Mouse (Mus musculus): Measurements from ENCODE around the gene Spem2. TPM values are rescaled to one million over a fixed set of nuclear protein-coding genes. Genes with fewer than 3 reads are reported as not detected.

Spem2 gene
- polyA plus RNA-seq, 1 experiment from 2014 or later: not detected

GRCm38 (mm10) chr11:69803786-69804651 is 14.2 kb downstream of the Spem2 start:
- ATAC-seq (replicated peaks): peak; percentile 27; the same call in 1 of the 2 replicates
- Histone ChIP-seq H3K27me3 (peaks cover 19% of the 10 kb centered on the region), H3K9ac (replicated peaks) (peak overlapping the region; percentile 76), H3K4me1 (peaks cover 59% of the 10 kb centered on the region), H3K36me3 (no peaks in the 10 kb centered on the region), H3K4me2 (replicated peaks) (peak overlapping the region; percentile 98), H3K9me3 (no peaks in the 10 kb centered on the region), H3K27ac (replicated peaks) (peak overlapping the region; percentile 98; the same call in 1 of the 2 replicates), H3K4me3 (peak overlapping the region; percentile 68)
- 1% methylated on average over 60 of the region's 60 CpGs for WGBS

DNA sequence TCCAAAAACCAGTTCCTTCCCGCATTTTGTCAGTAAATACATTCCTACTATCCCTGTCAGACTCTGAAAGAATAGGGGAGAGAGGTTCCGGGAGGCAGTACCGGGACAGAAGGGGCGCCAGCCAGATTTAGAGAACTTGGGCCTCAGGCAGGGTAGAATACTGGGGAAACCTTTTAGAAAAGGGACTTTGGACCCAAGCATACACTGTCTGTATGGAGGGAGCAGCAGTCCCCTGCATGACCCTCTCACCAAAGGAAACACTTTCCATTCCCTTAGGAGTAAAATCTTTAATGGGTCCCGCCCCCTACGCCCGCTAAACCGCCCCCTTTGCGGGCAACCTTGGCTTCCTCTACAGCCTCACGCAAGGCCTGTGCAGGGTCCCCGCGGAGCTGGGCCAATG is 14.9 kb downstream of the Spem2 start:
- Histone ChIP-seq H3K27ac (replicated peaks) (peak overlapping the region; percentile 98), H3K27me3 (peaks cover 19% of the 10 kb centered on the region), H3K4me2 (replicated peaks) (peak overlapping the region; percentile 98), H3K4me3 (peak overlapping the region; percentile 68), H3K4me1 (peaks cover 62% of the 10 kb centered on the region), H3K36me3 (no peaks in the 10 kb centered on the region), H3K9ac (replicated peaks) (peak overlapping the region; percentile 76), H3K9me3 (no peaks in the 10 kb centered on the region)
- peak; percentile 1; the same call in 1 of the 2 replicates for ATAC-seq (replicated peaks)
- under 1% methylated on average over 12 of the region's 12 CpGs for WGBS

- peak overlapping the region; percentile 76 for H3K9ac ChIP-seq (replicated peaks)
- ATAC-seq (replicated peaks): peak; percentile 18; the same call in 1 of the 2 replicates
- H3K9me3 ChIP-seq: no peaks in the 10 kb centered on the region
- peak overlapping the region; percentile 98 for H3K4me2 ChIP-seq (replicated peaks)
- peaks cover 62% of the 10 kb centered on the region for H3K4me1 ChIP-seq
- H3K4me3 ChIP-seq: peak overlapping the region; percentile 68
- H3K27ac ChIP-seq (replicated peaks): peak overlapping the region; percentile 98
- WGBS: under 1% methylated on average over 33 of the region's 33 CpGs
- H3K27me3 ChIP-seq: peaks cover 19% of the 10 kb centered on the region
- H3K36me3 ChIP-seq: no peaks in the 10 kb centered on the region
Observed at GRCm38 (mm10) chr11:69802648-69803105, 15.6 kb downstream of the Spem2 start.

DNA sequence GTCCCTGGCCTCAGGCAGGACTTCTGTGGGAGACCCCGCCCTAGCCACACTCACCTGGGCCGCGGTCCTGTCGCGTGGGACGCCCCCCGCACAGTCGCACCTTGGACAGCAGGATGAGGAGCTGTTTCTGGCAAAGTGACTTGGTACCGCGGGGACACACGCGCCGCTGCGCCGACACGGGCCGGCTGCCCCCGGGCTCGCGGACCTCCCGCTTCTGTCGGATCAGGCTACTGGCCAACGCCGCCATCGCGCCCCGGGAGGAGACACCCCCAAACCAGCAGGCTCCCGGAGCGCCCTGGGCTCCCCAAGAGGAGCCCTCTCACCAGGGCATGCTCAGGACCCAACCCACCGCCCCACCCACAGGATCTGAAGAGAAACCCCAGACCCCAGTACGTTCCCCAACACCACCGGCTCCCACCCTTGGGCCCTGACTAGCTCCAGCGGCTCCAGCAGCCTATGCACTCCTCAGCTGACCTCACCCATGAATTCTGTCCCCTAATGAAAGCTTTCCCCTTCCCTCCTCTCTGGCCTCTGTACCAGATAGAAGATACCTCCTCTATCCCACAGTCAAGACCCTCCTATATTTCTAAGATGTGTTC is 16.8 kb downstream of the Spem2 start, which contains the start of gene Fgf11:
TSS of gene Fgf11 (minus strand) at position 479 of the 599 bp plus-strand sequence.
- no peaks in the 10 kb centered on the region for H3K36me3 ChIP-seq
- peak within 1 kb of the TSS; percentile 98 for H3K27ac ChIP-seq (replicated peaks)
- H3K9me3 ChIP-seq: no peaks in the 10 kb centered on the region
- ATAC-seq (replicated peaks): no peak
- WGBS: under 1% methylated on average over 33 of the region's 33 CpGs
- H3K27me3 ChIP-seq: peaks cover 19% of the 10 kb centered on the region
- peak within 1 kb of the TSS; percentile 98 for H3K4me2 ChIP-seq (replicated peaks)
- peak within 1 kb of the TSS; percentile 76 for H3K9ac ChIP-seq (replicated peaks)
- peak within 1 kb of the TSS; percentile 68 for H3K4me3 ChIP-seq
- H3K4me1 ChIP-seq: peaks cover 62% of the 10 kb centered on the region

DNA sequence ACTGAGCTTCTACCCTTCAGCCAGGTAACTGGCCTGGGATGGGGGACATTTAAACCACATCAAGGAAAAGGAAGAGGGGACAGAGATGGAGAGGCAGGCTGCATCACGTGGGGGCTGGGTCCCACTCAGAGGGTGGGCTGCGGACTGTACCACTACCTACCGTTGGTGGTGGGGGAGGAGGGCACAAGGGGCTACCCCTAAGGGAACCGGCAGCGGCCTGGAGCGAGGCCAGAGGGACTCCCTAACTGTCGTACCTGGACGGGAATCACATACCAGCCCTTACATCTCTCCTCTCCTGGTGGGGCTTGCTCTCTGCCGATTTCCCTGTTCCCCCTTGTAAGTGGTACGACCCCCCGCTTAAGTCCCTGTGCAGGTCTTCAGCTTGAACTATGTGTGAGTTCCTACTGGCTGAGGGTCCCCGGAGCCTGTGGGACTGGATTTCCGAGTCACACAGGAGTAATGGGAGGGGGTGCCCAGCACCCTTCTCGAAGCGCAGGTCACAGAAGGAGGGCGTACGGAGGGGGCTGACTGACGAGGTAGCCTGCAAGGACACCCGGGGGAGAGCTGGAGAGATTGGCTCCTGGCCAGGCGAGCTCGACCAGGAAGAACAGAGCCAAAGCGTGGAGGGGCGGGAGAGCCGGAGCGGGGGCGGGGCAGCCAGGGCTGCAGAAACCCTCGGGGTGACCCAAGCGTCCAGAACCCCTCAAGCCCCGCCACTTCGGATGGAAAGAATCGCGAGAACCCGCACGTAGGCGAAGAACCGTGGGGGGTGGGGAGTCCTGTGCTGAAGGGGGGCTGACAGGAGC is 17.7 kb downstream of the Spem2 start:
- Histone ChIP-seq H3K4me3 (peak overlapping the region; percentile 68), H3K27ac (replicated peaks) (peak overlapping the region; percentile 98), H3K9me3 (no peaks in the 10 kb centered on the region), H3K9ac (replicated peaks) (peak overlapping the region; percentile 76), H3K27me3 (peaks cover 14% of the 10 kb centered on the region), H3K4me1 (peaks cover 68% of the 10 kb centered on the region), H3K4me2 (replicated peaks) (peak overlapping the region; percentile 98), H3K36me3 (no peaks in the 10 kb centered on the region)
- ATAC-seq (replicated peaks): peak; percentile 80
- under 1% methylated on average over 36 of the region's 36 CpGs for WGBS

DNA sequence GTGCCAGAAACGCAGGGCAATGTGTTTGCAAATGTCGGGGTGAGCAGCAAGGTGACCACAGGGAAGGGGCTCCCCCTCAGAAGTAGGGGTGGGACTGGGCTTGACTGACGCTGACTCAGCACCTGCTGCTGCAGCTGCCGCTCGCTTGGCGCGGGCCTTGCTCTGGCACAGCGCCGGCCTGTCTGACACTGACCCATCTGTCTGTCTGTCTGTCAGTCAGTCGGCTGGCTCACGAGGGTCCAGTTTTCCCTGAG is 18.2 kb downstream of the Spem2 start:
- 1% methylated on average over 11 of the region's 11 CpGs for WGBS
- Histone ChIP-seq H3K36me3 (no peaks in the 10 kb centered on the region), H3K4me1 (peaks cover 67% of the 10 kb centered on the region), H3K9ac (replicated peaks) (peak overlapping the region; percentile 76), H3K9me3 (no peaks in the 10 kb centered on the region), H3K27me3 (peaks cover 8% of the 10 kb centered on the region), H3K27ac (replicated peaks) (peak overlapping the region; percentile 98), H3K4me3 (peak overlapping the region; percentile 68), H3K4me2 (replicated peaks) (peak overlapping the region; percentile 98)
- ATAC-seq (replicated peaks): peak; percentile 39

DNA sequence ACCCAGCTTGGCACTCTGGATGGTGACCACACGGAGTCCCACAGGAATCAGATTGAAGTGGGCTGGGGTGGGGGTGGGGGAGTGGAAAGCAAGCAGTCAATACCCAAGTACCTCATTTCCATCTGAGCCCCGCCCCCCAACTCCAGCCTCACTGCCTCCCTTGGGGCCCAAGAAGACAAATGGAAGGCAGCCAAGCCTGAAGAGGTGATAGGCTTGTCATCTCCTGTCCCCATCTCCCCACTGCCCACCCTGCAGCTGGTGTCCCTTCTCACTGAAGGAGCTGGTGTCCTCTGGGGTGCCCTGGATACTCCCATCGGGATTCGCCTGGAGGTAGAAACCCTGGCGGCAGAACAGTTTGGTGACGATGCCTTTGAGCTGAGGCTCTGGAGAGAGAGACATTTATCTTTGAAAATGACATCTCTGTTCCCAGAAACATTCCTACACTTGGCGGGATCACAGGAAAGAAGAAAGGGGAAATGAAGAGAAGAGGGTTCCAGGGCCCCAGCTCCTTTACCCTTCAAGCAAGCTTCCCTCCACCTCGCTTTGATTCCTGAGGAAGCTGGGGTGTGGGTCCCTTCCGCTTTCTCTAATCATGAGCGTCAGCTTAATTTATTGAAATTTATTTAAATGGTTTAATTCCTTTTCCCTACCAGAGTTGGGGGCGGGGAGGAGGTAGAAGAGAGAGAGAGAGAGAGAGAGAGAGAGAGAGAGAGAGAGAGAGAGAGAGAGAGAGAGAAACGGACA is 18.7 kb downstream of the Spem2 start:
- peak overlapping the region; percentile 98 for H3K4me2 ChIP-seq (replicated peaks)
- 13% methylated on average over 12 of the region's 12 CpGs for WGBS
- ATAC-seq (replicated peaks): no peak

DNA sequence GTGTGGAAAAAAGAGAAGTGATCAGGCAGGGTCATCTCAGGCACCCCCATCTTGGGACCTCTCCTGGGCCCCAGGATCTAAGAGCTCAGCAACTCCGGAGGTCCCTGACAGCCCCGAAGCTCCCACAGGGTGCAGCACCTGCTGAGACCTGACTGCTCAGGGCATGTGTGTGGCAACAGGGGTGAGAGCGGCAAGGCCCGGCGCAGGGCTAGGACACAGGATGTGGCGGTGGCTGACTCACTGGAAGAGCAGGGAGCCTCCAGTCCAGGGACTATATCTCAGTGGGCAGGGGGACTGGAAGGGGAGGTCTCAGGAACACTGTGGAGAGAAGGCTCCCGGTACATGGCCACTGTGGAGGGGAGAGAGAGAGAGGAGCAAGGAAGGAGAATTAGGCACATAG is 20.3 kb downstream of the Spem2 start:
- Histone ChIP-seq H3K9ac (replicated peaks) (no peak overlapping the region), H3K4me1 (peaks cover 49% of the 10 kb centered on the region)
- 80% methylated on average over 7 of the region's 7 CpGs for WGBS

More for the DNA sequence above, 18.7 kb downstream of the Spem2 start:
- H3K27ac ChIP-seq (replicated peaks): peak overlapping the region; percentile 98
- H3K9ac ChIP-seq (replicated peaks): peak overlapping the region; percentile 76
- H3K36me3 ChIP-seq: no peaks in the 10 kb centered on the region
- H3K4me1 ChIP-seq: peaks cover 65% of the 10 kb centered on the region
- H3K4me3 ChIP-seq: peak overlapping the region; percentile 68
- no peaks in the 10 kb centered on the region for H3K9me3 ChIP-seq
- H3K27me3 ChIP-seq: peaks cover 3% of the 10 kb centered on the region

GRCm38 (mm10) chr11:69795983-69796435 is 22.3 kb downstream of the Spem2 start:
- Histone ChIP-seq H3K27ac (replicated peaks) (no peak overlapping the region), H3K4me2 (replicated peaks) (peak overlapping the region; percentile 75), H3K4me1 (peaks cover 29% of the 10 kb centered on the region), H3K27me3 (peaks cover 7% of the 10 kb centered on the region; the same call in 1 of the 2 replicates), H3K36me3 (no peaks in the 10 kb centered on the region), H3K9ac (replicated peaks) (no peak overlapping the region), H3K4me3 (peak overlapping the region; percentile 44), H3K9me3 (no peaks in the 10 kb centered on the region)
- 2% methylated on average over 13 of the region's 13 CpGs for WGBS
- no peak for ATAC-seq (replicated peaks)

More for the DNA sequence above, 20.3 kb downstream of the Spem2 start:
- Histone ChIP-seq H3K9me3 (no peaks in the 10 kb centered on the region), H3K27me3 (peaks cover 7% of the 10 kb centered on the region; the same call in 1 of the 2 replicates), H3K4me3 (no peak overlapping the region), H3K36me3 (no peaks in the 10 kb centered on the region), H3K27ac (replicated peaks) (no peak overlapping the region), H3K4me2 (replicated peaks) (no peak overlapping the region)
- ATAC-seq (replicated peaks): no peak

- Histone ChIP-seq H3K27ac (replicated peaks) (no peak within 1 kb of the TSS), H3K4me1 (peaks cover 29% of the 10 kb centered on the region), H3K4me2 (replicated peaks) (peak within 1 kb of the TSS; percentile 75), H3K27me3 (peaks cover 7% of the 10 kb centered on the region; the same call in 1 of the 2 replicates), H3K36me3 (no peaks in the 10 kb centered on the region), H3K9ac (replicated peaks) (peak within 1 kb of the TSS; percentile 42), H3K4me3 (peak within 1 kb of the TSS; percentile 44), H3K9me3 (no peaks in the 10 kb centered on the region)
- WGBS: 2% methylated on average over 52 of the region's 52 CpGs
- peak; percentile 95 for ATAC-seq (replicated peaks)
Observed at GRCm38 (mm10) chr11:69795168-69795982, 22.9 kb downstream of the Spem2 start, which contains the start of gene Chrnb1. Gene Chrnb1, minus strand, starts transcription at chr11:69795943.
